17 mouse cellular contexts compared by ENCODE assay signal in the genomic region with DNA sequence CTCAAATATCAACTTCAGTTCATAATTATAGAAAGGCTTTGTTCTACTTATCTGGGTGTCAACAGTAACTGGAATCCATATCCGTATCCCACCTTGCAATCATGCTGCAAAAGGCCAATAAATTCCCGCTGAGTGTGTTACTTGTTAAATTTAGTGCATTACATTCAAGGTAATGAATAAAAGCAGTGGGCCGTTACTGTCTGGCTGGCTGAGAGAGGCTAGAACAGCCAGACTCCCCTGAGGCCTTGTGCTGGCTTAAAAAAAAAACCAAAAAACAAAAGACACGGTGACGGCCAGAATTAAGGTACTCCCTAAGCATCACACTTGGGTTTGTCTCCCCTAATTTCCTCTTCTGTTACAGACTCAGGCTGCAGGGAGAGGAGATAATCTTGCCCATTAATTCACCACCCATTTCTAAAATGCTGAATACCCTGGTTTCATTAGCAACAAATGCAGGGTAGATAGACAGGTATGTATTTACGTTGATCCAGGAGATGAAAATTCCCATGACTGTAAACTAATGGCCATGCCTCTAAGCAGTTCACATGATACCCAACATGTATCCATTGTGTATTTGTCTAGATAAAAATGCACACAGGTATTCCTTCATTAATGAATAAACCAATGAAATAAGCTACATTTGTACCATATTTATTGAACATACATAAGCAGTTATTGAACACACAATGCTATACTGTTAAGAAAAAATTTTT.
A peak's percentile ranks its signal among the peaks of the same experiment; 100 is the strongest.
DNase-seq lines count a peak whose midpoint lies in the region; ATAC-seq lines count a peak whose summit lies in the region.
"Had no signal": no experiment of that assay in that cellular context is flagged by ENCODE, and none has a peak within 500 bp of the region (broad histone marks: within the 10 kb centered on the region; RNA-seq: fewer than 3 reads in every experiment).

No protein-coding gene starts in this region.

- H3K9me3 ChIP-seq in limb, embryonic 11.5 days (ENCODE audit: control insufficient read depth, low read length): no peaks in the 10 kb centered on the region
- no peaks in the 10 kb centered on the region for H3K9me3 ChIP-seq in limb, embryonic 10.5 days (replicated peaks)
- H3K9me3 ChIP-seq in hindbrain, embryonic 12.5 days (replicated peaks): no peaks in the 10 kb centered on the region
- H3K9me3 ChIP-seq in midbrain, embryonic 12.5 days: no peaks in the 10 kb centered on the region
- H3K9me3 ChIP-seq: heart, embryonic 13.5 days had no signal

- no peaks in the 10 kb centered on the region for H3K36me3 ChIP-seq in limb, embryonic 11.5 days (ENCODE audit: control insufficient read depth, insufficient read depth, low read length)
- no peaks in the 10 kb centered on the region for H3K36me3 ChIP-seq in limb, embryonic 10.5 days
- H3K36me3 ChIP-seq in hindbrain, embryonic 12.5 days: peaks cover 4% of the 10 kb centered on the region; the same call in 1 of the 2 replicates
- peaks cover 9% of the 10 kb centered on the region; the same call in 1 of the 2 replicates for H3K36me3 ChIP-seq in midbrain, embryonic 12.5 days

- peak; percentile 57; the same call in 1 of the 2 replicates for ATAC-seq in limb, embryonic 11.5 days (ENCODE audit: insufficient number of reproducible peaks, low FRiP score, low TSS enrichment, low read depth)
- peak; percentile 77 for ATAC-seq in hindbrain, embryonic 12.5 days (ENCODE audit: low FRiP score)
- 0 out of 2 replicates have a peak, but pooled peaks have one; percentile 27 for ATAC-seq in midbrain, embryonic 12.5 days (ENCODE audit: low FRiP score, low read depth)
- no peak for ATAC-seq in granulocyte monocyte progenitor cell, adult 5-6 weeks (replicated peaks; ENCODE audit: poor library complexity, severe bottlenecking)
- ATAC-seq: inflammation-experienced regulatory T-cells, adult 6 months; liver, postnatal 0 days had no signal

- peak; percentile 54 for DNase-seq in limb, embryonic 11.5 days (ENCODE audit: low spot score)
- DNase-seq in limb, embryonic 10.5 days (ENCODE audit: low spot score): no peak
- DNase-seq in right cerebral cortex, adult 18-20 months: no peak
- DNase-seq in ovary, postnatal 36 days (ENCODE audit: low spot score): no peak
- DNase-seq: adrenal gland, postnatal 10 days; cerebellum, postnatal 36 days; gastrocnemius, postnatal 36 days; kidney, postnatal 10 days; liver, postnatal 0 days; retina, postnatal 1 day had no signal

- no peak overlapping the region for H3K4me3 ChIP-seq in limb, embryonic 11.5 days (ENCODE audit: low read depth, low read length)
- H3K4me3 ChIP-seq in limb, embryonic 10.5 days: no peak overlapping the region
- no peak overlapping the region for H3K4me3 ChIP-seq in hindbrain, embryonic 12.5 days
- H3K4me3 ChIP-seq in midbrain, embryonic 12.5 days: no peak overlapping the region
- H3K4me3 ChIP-seq: heart, embryonic 13.5 days; myocyte had no signal

- no peak overlapping the region; the same call in 1 of the 2 replicates for H3K27ac ChIP-seq in limb, embryonic 11.5 days (replicated peaks; ENCODE audit: low read depth, low read length)
- H3K27ac ChIP-seq in limb, embryonic 10.5 days: no peak overlapping the region; the same call in 1 of the 2 replicates
- peak overlapping the region; percentile 85 for H3K27ac ChIP-seq in hindbrain, embryonic 12.5 days
- peak overlapping the region; percentile 68 for H3K27ac ChIP-seq in midbrain, embryonic 12.5 days (replicated peaks)
- H3K27ac ChIP-seq: heart, embryonic 13.5 days; macrophage had no signal

- WGBS in limb, embryonic 11.5 days: 23% methylated on average over 6 of the region's 6 CpGs
- 59% methylated on average over 6 of the region's 6 CpGs for WGBS in limb, embryonic 10.5 days
- WGBS in hindbrain, embryonic 12.5 days: 38% methylated on average over 6 of the region's 6 CpGs
- WGBS in midbrain, embryonic 12.5 days: 54% methylated on average over 6 of the region's 6 CpGs

- no peaks in the 10 kb centered on the region for H3K4me1 ChIP-seq in limb, embryonic 11.5 days (ENCODE audit: control insufficient read depth, insufficient read depth, low read length)
- H3K4me1 ChIP-seq in limb, embryonic 10.5 days: peaks cover 13% of the 10 kb centered on the region
- 0 out of 2 replicates have a peak, but pooled peaks cover 2% of the 10 kb centered on the region for H3K4me1 ChIP-seq in hindbrain, embryonic 12.5 days
- no peaks in the 10 kb centered on the region for H3K4me1 ChIP-seq in midbrain, embryonic 12.5 days

- no peak overlapping the region for H3K9ac ChIP-seq in limb, embryonic 11.5 days (ENCODE audit: low read length)
- H3K9ac ChIP-seq in hindbrain, embryonic 12.5 days: no peak overlapping the region
- H3K9ac ChIP-seq in midbrain, embryonic 12.5 days (replicated peaks): no peak overlapping the region
- H3K9ac ChIP-seq: heart, embryonic 13.5 days; liver, postnatal 0 days had no signal

- H3K4me2 ChIP-seq in limb, embryonic 11.5 days (ENCODE audit: low read depth, severe bottlenecking): no peak overlapping the region
- H3K4me2 ChIP-seq in hindbrain, embryonic 12.5 days (replicated peaks): no peak overlapping the region
- H3K4me2 ChIP-seq in midbrain, embryonic 12.5 days (replicated peaks): no peak overlapping the region
- H3K4me2 ChIP-seq: heart, embryonic 13.5 days had no signal

- H3K27me3 ChIP-seq in limb, embryonic 11.5 days (ENCODE audit: control insufficient read depth, insufficient read depth, low read length): no peaks in the 10 kb centered on the region
- H3K27me3 ChIP-seq in limb, embryonic 10.5 days (ENCODE audit: low read depth, poor library complexity, severe bottlenecking): no peaks in the 10 kb centered on the region
- H3K27me3 ChIP-seq in hindbrain, embryonic 12.5 days: no peaks in the 10 kb centered on the region
- H3K27me3 ChIP-seq in midbrain, embryonic 12.5 days: no peaks in the 10 kb centered on the region
- H3K27me3 ChIP-seq: heart, embryonic 13.5 days had no signal

Comparison
In these comparisons a context has a peak if more than half of its experiments do, and no peak if none do; other contexts are left out.
1. H3K27ac ChIP-seq: peak in hindbrain, embryonic 12.5 days (single experiment) and midbrain, embryonic 12.5 days (single experiment); none in limb, embryonic 11.5 days (single experiment) and limb, embryonic 10.5 days (single experiment).